Mouse (Mus musculus): ENCODE data around the gene Ssh2.

DNA sequence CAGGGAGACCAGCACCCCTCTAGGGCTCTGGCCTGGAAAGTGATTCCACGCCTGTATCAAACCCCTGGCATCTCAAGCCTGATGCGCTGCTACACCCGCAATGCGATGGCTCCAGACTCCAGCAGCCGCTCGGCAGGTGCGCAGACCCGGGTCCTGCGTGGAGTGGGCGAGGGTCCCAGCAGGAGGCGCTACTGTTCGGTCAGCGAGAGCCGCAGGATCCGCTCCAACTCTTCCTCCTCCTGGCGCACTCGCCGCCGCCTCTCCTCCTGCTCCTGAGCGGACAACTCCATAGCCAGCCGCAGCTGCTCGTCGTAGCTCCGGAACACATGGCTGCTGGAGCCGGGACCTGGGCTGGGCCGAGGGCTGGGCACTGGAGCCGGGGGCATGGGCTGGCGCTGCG, 255.3 kb downstream of the Ssh2 start:
- TF ChIP-seq CHD2 (IDR thresholded peaks at IDR 0.05; ENCODE audit: low read depth, low read length) (no peak), ZNF384 (IDR thresholded peaks at IDR 0.05; ENCODE audit: low read depth, low read length) (no peak)

Data from ES-E14 (cell line).